Mouse (Mus musculus) layer of hippocampus, postnatal 14 days (tissue): Measurements from ENCODE around the gene Nexmif. TPM values are rescaled to one million over a fixed set of nuclear protein-coding genes. Genes with fewer than 3 reads are reported as not detected.
A peak's percentile ranks its signal among the peaks of the same experiment; 100 is the strongest.
"Not testable (repeated sequence)": the region's sequence is repeated elsewhere in the genome, so short reads cannot be mapped to it uniquely, and the experiment has no call there.

Experiments used
- DNase-seq, 2 experiments: peaks; one replicate each; pipeline ENCODE4 v3.0.0; 2021 to 2022; ENCODE audit warnings: low spot score in 2 of 2, mixed read lengths in 1 of 2
- long read RNA-seq, 2 experiments: library from polyadenylated mRNA; stranded (forward); transcript quantifications; one replicate each; pipeline ENCODE4 v2.0.0; 2021
- microRNA-seq, 2 experiments: library from miRNA; unstranded; fragments of <30 nt; microRNA quantifications; one replicate each; pipeline ENCODE4 v1.2.0; 2021
- total RNA-seq, 2 experiments: library from RNA; stranded (reverse); gene quantifications; 2 replicates each; pipeline ENCODE4 v1.2.3; 2021

The Nexmif gene
- 10 to 100 TPM; 41.5 to 43.6 TPM for total RNA-seq
- long read RNA-seq, experiment 1, full-length matches to known transcripts, result 1 of 3 reads
- long read RNA-seq, experiment 1, partial matches to known transcripts, result 0 of 3 reads
- long read RNA-seq, experiment 1, other reads (novel, unspliced or antisense), result 2 of 3 reads
- long read RNA-seq, experiment 2, full-length matches to known transcripts, result 1 of 1 reads
- long read RNA-seq, experiment 2, partial matches to known transcripts, result 0 of 1 reads
- long read RNA-seq, experiment 2, other reads (novel, unspliced or antisense), result 0 of 1 reads

DNA sequence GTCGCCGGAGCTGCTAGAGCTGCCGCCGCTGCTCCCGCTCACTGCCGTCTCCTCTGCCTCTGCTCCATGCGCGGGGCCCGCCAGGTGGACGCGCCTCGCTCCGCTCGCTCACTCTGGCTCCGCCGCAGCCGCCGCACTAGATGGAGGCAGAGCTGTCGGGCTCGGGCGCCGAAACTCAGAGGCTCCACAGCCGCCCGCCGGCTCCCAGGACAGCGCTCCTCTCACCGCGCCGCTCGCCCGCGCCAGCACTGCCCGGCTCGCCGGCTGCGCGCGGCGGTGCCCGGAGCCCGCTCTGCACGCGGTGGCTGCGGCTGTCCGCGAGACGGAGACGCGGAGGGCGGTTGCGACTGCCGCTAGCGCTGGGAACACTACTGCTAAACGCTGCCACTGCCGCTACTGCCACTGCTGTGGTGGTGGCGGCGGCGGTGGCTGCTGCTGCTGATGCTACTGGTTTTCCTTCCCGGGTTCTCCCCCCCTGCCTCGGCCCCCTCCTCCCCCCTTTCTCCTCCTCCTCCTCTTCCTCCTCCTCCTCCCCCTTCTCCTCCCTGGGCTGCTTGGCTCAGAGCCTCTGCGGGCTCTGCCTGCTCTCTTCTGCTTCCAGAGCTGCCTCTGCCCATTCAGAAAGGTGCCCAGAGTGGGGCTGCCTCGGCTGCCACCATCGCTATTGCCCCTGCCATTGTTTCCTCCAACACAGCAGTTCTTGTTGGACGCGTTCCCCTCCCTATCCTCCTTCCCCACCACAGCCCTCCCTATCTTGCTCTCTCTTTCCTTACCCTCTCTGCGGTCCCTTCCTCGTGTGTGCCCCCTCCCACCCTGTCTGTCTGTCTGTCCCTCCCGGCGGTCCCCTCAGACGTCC lies at the start of gene Nexmif:
Gene Nexmif (minus strand): TSS at position 450 of the 856 bp plus-strand sequence.
- DNase-seq, result peak; percentile 31 to 34

DNA sequence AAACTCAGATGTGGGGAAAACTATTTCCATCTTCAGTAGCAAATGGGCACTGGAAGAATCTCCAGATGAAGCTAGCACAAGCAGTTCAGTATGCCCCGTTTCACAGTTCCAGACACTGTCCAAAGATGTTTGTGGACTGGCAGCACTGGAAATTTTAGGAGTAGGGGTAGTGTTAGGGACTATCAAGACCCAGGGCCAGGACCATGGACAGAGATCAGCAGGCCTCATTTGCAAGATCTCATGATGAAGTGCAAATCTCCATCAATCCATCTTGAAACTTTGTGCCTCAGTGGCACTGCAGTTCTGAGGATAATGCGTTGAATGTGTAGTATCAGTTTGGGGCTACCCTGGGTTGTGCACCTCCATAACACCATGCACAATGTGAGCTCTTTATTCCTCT lies 7.7 kb upstream of the Nexmif start:
- no peak for DNase-seq

DNA sequence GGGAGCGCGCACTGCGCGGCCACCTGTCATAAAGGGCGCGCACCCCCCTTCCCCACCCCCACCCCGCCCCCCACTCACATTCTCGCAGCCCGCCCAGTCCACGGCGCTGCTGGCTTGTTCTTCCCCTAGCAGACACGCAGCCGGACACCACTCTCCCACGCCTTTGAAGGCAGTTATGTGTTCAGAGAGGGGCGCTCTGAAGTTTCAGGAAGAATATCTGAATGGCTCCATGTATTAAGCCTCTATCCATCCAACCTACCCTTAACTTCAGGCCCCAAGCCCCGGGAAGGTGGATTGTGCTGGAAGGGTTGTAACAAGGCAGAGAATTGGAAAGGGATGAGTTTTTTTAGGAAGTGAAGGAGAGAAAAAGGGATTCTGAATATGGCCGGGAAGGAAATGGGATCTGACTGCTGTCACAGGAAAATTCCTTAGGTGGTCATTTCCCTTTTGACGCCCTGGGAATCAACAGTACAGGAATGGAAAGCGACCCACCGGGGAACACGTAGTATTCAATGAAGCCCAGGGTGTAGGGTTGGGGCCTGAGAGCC lies 681 bp upstream of the Nexmif start:
- DNase-seq, result peak in 1 of 2 experiments; percentile 7

DNA sequence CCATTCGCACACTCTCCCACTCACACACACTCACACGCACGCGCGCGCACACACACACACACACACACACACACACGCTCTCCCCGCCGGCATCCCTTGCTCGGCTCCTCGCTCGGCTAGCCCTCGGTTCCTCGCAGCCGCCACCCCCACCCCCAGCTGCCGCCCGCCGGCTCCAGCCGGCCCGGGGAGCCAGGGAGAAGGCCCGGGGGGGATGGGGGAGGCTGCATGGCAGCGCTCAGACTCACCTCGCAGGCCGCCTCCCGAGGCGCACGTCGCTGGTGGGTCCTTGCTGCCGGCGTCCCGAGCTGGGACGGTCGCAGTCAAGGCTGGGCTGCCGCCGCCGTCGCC lies 623 bp downstream of the Nexmif start:
- peak; percentile 15 to 36 for DNase-seq

GRCm38 (mm10) chrX:104199611-104200387 lies 1.2 kb downstream of the Nexmif start:
- peak; percentile 18 to 22 for DNase-seq

- DNase-seq, result no peak
Measured at GRCm38 (mm10) chrX:104199070-104199469, 1.9 kb downstream of the Nexmif start.

DNA sequence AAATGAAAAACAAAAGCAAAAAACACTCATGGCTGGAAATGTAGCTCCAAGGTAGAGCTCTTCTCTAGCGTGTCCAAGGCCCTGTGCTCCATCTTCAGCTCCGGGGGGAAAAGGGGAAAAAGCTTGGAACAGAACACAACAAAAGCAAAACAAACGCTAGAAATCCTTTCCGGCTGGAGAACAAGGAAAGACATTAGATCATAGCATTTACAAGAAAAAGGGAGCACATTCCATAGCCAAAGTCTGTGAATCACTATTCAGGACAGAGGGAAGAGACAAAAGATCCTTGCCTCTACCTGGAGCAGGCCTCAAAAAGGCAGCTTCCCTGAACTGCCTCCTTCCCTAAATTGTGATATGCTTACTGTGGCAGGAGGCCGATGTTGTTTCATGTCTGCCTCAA lies 4.4 kb downstream of the Nexmif start:
- DNase-seq, result no peak

DNA sequence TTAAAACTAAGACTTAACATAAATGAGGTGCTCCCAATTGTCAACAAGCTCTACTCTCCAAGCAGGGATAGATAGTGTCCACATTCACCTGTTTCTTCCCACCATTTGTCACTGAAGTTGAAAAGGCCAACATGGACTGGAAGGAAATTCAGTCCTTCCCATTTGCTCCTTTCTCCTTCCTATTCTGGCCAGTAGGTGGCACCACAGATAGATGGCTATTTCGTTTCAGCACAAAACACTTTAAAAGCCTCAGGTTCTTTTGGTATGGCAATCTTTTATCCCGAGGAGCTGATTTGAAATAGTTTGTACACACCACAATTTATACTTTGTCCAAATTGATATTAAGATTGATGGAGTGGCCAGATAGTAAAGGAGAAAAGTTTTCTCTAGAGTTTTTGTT lies 21.7 kb downstream of the Nexmif start:
- DNase-seq, result peak; percentile 9 to 24

DNA sequence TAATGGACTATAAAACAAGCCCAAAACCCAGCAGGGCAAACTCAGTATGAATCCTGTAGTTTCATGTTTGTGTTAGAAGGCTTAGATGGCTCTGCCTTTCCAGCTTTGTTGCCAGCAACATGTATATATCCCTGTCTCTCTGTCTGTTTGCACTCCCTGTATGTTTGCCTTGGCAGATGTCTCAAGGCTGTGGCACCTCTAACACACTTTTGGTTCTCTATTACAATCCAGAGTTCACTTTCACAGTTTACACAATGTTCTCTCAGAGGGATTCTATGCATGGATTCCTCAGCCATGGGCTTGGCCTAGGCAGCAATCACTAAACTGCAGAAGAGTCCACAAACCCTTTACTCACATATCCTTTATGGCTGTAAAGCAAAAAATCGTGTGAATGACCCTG lies 50.9 kb downstream of the Nexmif start:
- DNase-seq, result no peak

DNA sequence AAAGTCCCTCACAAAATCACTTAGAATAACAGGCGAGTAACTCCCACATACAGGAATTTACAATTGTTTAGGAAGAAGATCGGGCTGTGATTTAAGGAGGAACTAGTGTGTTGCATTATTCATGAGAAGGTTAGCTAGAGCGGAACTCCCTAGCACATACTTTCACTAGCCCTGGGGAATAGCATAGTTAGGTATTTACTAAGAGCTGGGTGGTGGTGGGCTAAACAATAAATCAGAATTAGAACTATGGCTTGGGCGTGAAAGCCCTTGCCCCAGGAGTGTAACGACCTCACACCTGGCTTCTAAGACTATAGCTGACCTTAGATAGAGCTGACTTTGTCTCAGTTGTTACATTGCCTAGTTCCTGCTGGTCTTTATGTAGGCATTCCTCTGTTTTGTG lies 85.7 kb downstream of the Nexmif start:
- DNase-seq, result not testable (repeated sequence)

- no peak for DNase-seq
Measured at GRCm38 (mm10) chrX:104114596-104114995, 86.4 kb downstream of the Nexmif start.

DNA sequence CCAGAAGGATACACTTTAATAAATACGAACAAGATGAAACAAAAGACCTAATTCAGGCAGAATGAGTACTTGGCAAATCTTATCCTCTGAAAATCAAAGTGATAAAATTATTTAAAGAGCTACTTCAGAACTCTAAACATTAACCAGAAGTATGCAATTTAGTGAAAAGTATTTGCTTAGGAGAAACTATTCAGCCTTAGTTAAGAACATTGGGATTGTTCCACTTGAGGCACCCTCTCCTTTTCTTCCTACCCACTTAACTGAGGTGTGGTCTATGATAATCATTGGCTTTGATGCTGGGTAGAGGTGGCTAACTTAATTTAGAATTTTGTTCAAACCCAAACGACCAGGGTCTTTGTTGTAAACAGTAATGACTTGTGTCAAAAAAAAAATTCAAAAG lies 146.1 kb downstream of the Nexmif start:
- DNase-seq, result no peak

GRCm38 (mm10) chrX:104040276-104040675 lies 160.7 kb downstream of the Nexmif start:
- no peak for DNase-seq

- no peak for DNase-seq
Measured at GRCm38 (mm10) chrX:104033843-104034242, 167.1 kb downstream of the Nexmif start.

- no peak for DNase-seq
Measured at GRCm38 (mm10) chrX:104032756-104033155, 168.2 kb downstream of the Nexmif start.

Small RNA genes lying within 50 kb of the gene (microRNA-seq; reads per million reads assigned to microRNA genes)
- gene Gm24993, result 0 reads per million in 2 experiments
- 887 to 907 reads per million in 2 experiments for gene Mir672

Other genes with a start within 250 kb of the Nexmif start
- 10 to 100 TPM; 47.6 to 54.1 TPM for gene Rlim, start 219.9 kb downstream of the Nexmif start, total RNA-seq
- gene Abcb7, start 212.7 kb upstream of the Nexmif start, total RNA-seq, result 10 to 100 TPM; 22.5 to 26.0 TPM